ENCODE assay signal across 13 mouse cellular contexts in genomic region chr15:97657856-97658754, GRCm38 (mm10). TPM values are rescaled to one million over a fixed set of nuclear protein-coding genes. Genes with fewer than 3 reads are reported as not detected.
DNase-seq lines count a peak whose midpoint lies in the region; ATAC-seq lines count a peak whose summit lies in the region.
"Had no signal": no experiment of that assay in that cellular context is flagged by ENCODE, and none has a peak within 500 bp of the region (broad histone marks: within the 10 kb centered on the region; RNA-seq: fewer than 3 reads in every experiment).

No protein-coding gene starts in this region.

- H3K4me2 ChIP-seq in embryonic facial prominence, embryonic 14.5 days (ENCODE audit: low read depth, low read length), result peak overlapping the region; percentile 3; the same call in 1 of the 2 replicates
- no peak overlapping the region for H3K4me2 ChIP-seq in midbrain, embryonic 11.5 days

- no peak overlapping the region for H3K27ac ChIP-seq in embryonic facial prominence, embryonic 14.5 days (replicated peaks; ENCODE audit: low read depth, low read length)
- peak overlapping the region; percentile 48; the same call in 1 of the 2 replicates for H3K27ac ChIP-seq in midbrain, embryonic 11.5 days (ENCODE audit: low read depth, low read length)

- no peaks in the 10 kb centered on the region for H3K4me1 ChIP-seq in embryonic facial prominence, embryonic 14.5 days (ENCODE audit: control insufficient read depth, insufficient read depth, low read length)
- H3K4me1 ChIP-seq in midbrain, embryonic 11.5 days (ENCODE audit: control insufficient read depth, insufficient read depth, low read length), result 0 out of 2 replicates have a peak, but pooled peaks cover 3% of the 10 kb centered on the region

- no peak overlapping the region for H3K9ac ChIP-seq in embryonic facial prominence, embryonic 14.5 days (ENCODE audit: low read depth, low read length)
- no peak overlapping the region for H3K9ac ChIP-seq in midbrain, embryonic 11.5 days (ENCODE audit: low read length)

- H3K36me3 ChIP-seq in embryonic facial prominence, embryonic 14.5 days (ENCODE audit: control insufficient read depth, insufficient read depth, low read length), result no peaks in the 10 kb centered on the region
- H3K36me3 ChIP-seq in midbrain, embryonic 11.5 days (ENCODE audit: control insufficient read depth, insufficient read depth, low read length), result no peaks in the 10 kb centered on the region

- DNase-seq in heart, adult 11 months, result peak; percentile 79
- DNase-seq in heart, postnatal 10 days, result no peak
- DNase-seq in MN1 (ENCODE audit: low spot score), result peak; percentile 32
- DNase-seq in embryonic facial prominence, embryonic 14.5 days (ENCODE audit: low spot score), result no peak
- DNase-seq in midbrain, embryonic 11.5 days (ENCODE audit: low spot score, missing footprints), result peak; percentile 93
- DNase-seq in left cerebral cortex, postnatal 36 days (ENCODE audit: low spot score in 2 of 2), result no peak
- no peak for DNase-seq in spleen, postnatal 36 days (ENCODE audit: low spot score in 2 of 2)
- no peak for DNase-seq in frontal cortex, postnatal 14 days (ENCODE audit: low spot score in 2 of 2)
- DNase-seq: adrenal gland, adult 2 months; heart, postnatal 36 days; kidney, adult 9 months; layer of hippocampus, postnatal 36 days; lung, postnatal 10 days had no signal

- 54% methylated on average over 26 of the region's 26 CpGs for WGBS in embryonic facial prominence, embryonic 14.5 days
- 53% methylated on average over 26 of the region's 26 CpGs for WGBS in midbrain, embryonic 11.5 days

- H3K4me3 ChIP-seq in embryonic facial prominence, embryonic 14.5 days (ENCODE audit: low read depth, low read length), result no peak overlapping the region
- no peak overlapping the region for H3K4me3 ChIP-seq in midbrain, embryonic 11.5 days (ENCODE audit: low read depth, low read length)

- ATAC-seq in embryonic facial prominence, embryonic 14.5 days (ENCODE audit: low read depth), result no peak
- peak; percentile 77 for ATAC-seq in midbrain, embryonic 11.5 days (ENCODE audit: low FRiP score)

- H3K27me3 ChIP-seq in embryonic facial prominence, embryonic 14.5 days (replicated peaks; ENCODE audit: control insufficient read depth, insufficient read depth, low read length), result no peaks in the 10 kb centered on the region
- H3K27me3 ChIP-seq in midbrain, embryonic 11.5 days (ENCODE audit: control insufficient read depth, insufficient read depth, low read length), result peaks cover 5% of the 10 kb centered on the region; the same call in 1 of the 2 replicates

- H3K9me3 ChIP-seq in embryonic facial prominence, embryonic 14.5 days (ENCODE audit: control insufficient read depth, low read length), result no peaks in the 10 kb centered on the region
- no peaks in the 10 kb centered on the region for H3K9me3 ChIP-seq in midbrain, embryonic 11.5 days (ENCODE audit: control insufficient read depth, low read length)

- intact Hi-C loops in heart, postnatal 10 days (cut with DNase I), result no loop called here
- intact Hi-C loops in left cerebral cortex, postnatal 36 days (cut with DNase I), result no loop called here

RNA-seq across cellular contexts. Expression of gene Rpap3, which starts 47.5 kb away (rescaled TPM):
- total RNA-seq in heart, postnatal 10 days (2021), result 10 to 100 TPM; 14.1 to 15.2 TPM
- polyA plus RNA-seq in embryonic facial prominence, embryonic 14.5 days (2014; fragmentation: Nextera tagmentation; extraction: Ambion mirVana), result 25.4 and 29.6 TPM in 2 replicates
- polyA plus RNA-seq in midbrain, embryonic 11.5 days (2014; fragmentation: Nextera tagmentation; extraction: Ambion mirVana), result 56.4 and 57.4 TPM in 2 replicates
- total RNA-seq in left cerebral cortex, postnatal 36 days (2021), result 10 to 100 TPM; 27.1 to 28.2 TPM

Comparison
In these comparisons a context has a peak if more than half of its experiments do, and no peak if none do; other contexts are left out.
1. DNase-seq: peak in heart, adult 11 months (single experiment), MN1 (single experiment) and midbrain, embryonic 11.5 days (single experiment); none in heart, postnatal 10 days (0 of 2), embryonic facial prominence, embryonic 14.5 days (single experiment), left cerebral cortex, postnatal 36 days (0 of 2), spleen, postnatal 36 days (0 of 2) and frontal cortex, postnatal 14 days (0 of 2).